Mouse (Mus musculus) thymus, postnatal 10 days (tissue): ENCODE data around the gene Cacfd1.

ENCODE experiments used
- DNase-seq, 2 experiments: peaks; one replicate each; pipeline ENCODE4 v3.0.0; 2021; ENCODE audit warnings: low spot score in 2 of 2

Gene Cacfd1

GRCm38 (mm10) chr2:27026857-27027617, 17.3 kb downstream of the Cacfd1 start:
- no peak for DNase-seq

- DNase-seq: peak; percentile 74 to 84
These were observed 18.1 kb downstream of the Cacfd1 start, which contains the start of gene Slc2a6 for GRCm38 (mm10) chr2:27027618-27028436. TSS of gene Slc2a6 (minus strand) at chr2:27027998.

GRCm38 (mm10) chr2:27028437-27029015, 18.8 kb downstream of the Cacfd1 start:
- no peak for DNase-seq

DNA sequence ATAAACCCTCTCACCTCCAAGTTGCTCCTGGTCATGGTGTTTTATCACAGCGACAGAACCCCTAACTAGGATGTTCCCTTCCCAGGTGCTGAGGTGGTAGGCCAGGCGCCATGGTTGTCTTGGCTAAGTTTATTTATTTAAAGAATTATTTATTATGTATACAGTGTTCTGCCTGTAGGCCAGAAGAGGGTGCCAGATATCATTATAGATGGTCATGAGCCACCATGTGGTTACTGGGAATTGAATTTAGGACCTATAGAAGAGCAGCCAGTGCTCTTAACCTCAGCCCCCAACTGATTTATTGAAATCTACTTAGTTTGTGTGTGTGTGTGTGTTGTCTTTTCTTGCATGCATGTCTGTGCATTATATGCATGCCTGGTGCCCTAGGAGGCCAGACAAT, 22.6 kb downstream of the Cacfd1 start:
- DNase-seq: no peak

- DNase-seq: no peak
These were observed 26.3 kb downstream of the Cacfd1 start for GRCm38 (mm10) chr2:27036003-27036402.

DNA sequence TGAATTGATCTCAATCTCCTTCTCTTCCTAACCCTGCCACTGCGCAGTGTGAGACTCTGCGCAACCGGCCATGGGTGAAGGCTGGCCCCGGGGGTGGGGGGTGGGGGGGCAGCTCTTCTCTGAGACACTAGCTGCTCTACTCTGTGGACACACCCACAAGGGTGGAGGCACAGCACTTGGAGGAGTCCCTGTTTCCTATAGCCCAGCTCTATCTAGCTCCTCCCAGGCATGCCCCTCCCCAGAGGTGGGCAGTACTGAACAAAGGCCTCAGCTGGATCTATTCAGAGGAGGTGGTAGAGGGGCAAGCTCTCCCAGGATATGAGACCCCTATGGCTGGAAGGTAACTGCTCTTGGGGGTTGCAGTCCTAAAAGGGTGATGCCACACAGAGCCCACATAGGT, 27.3 kb downstream of the Cacfd1 start:
- no peak for DNase-seq

GRCm38 (mm10) chr2:27038596-27038995, 28.9 kb downstream of the Cacfd1 start:
- DNase-seq: peak; percentile 65 to 86

GRCm38 (mm10) chr2:27039286-27039685, 29.6 kb downstream of the Cacfd1 start:
- DNase-seq: peak in 1 of 2 experiments; percentile 42

DNA sequence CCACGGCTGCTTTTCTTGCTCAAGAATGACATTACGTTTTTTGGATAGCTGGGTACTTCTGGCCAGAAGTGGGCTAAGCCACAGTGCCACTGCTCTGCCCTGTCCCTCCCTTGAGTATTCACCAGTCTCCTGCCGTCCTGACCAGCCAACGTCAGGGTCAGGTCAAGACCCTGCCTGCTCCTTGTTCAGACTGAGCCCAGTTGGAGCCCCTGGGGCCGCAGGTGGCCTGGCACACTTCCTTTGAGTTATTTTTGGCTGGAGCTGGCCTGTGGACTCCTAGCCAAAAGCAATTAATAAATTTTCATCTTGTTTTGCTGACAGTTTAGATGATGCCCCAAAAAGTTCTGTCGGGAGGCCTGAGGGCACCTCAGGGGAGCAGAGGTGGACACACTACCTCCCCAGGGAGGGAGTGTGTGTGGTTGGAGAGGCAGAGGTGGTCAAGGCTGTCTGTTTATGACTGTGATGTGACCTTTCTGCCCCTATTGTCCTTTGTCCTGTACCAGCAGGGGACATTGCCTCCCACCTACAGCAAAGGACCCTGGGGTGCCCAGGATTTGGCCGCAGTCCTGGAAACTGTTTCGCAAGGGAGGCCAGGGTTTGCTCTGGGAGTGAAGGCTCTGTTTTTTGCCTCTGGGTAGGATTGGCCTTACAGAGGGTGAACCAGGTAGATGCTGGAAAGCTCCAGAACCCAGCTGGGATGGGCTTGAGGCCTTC, 32.6 kb downstream of the Cacfd1 start:
- no peak for DNase-seq

DNA sequence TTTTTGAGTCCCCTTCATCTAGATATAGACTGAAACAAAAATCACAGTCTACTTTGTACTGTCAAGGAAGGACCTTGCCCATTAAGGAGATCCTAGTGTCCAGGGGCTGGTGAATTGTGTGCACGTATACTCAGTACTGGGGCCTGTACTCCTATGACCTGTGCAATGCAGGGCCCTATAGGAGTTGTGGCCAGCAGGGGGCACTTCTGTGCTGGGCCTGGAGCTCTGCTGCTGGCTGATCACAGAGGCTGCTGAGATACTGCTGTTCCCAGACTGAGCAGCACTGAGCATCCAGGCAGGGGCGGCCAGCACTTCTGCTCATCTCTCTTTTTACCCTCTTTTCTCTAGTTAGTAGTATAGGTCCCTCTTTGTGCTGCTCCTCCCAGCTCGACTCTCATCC, 33.7 kb downstream of the Cacfd1 start:
- DNase-seq: peak; percentile 78 to 93

DNA sequence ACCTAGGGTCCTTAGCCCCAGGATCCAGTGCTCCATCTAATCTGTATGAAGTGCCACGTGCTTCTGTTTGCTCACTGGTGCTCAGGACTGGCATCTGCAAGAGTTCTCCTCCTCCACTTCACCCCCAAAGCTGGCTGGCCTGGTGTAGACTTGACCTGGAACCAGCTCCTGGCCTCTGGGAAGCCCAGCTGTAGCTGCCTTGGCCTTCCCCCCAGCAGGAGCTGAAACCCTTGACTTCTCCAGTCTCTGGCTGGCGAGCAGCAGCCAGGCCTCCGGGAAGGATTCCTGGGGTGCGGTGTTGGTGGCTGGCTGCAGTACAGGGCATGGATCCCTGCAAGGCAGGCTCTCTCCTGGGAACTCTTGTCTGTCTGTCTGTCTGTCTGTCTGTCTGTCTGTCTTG, 34.4 kb downstream of the Cacfd1 start:
- no peak for DNase-seq

- DNase-seq: no peak
These were observed 34.9 kb downstream of the Cacfd1 start for GRCm38 (mm10) chr2:27044641-27045040.

DNA sequence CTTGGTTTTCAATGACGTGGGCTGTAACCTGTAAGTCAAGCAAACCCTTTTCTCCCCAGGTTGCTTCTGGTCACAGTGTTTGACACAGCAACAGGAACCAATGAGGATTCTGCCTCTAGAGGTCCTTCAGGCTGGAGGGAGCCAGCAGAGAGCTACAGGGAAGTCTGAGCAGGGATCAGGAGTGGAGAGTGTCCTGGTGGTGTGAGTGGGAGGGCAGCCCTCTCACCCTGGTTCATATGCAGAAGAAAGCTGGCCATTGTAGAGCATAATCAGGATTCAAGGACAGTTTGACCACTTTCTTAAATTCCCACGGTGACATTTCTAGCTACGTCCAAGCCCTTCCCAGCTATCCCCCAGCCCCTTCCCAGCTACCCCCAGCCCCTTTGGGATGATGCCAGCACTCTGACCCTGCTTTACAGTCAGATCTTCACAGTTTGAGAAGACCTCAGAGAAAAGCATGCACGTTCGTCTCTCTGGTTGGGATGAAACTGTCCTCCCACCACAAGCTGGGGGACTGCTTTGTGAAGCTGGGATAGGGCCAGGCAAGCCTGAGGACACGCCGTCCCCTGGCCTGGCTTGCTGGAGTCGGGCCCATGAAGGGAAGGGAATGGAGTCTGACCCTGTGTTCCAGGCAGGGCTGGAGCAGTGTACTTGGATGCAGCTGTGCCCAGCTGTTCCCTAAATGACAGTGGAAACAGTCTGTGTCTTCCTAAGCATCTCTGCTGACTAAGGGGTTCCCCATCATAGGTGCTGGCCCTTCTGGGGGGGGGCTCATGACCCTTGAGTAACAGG, 36.4 kb downstream of the Cacfd1 start:
- no peak for DNase-seq

GRCm38 (mm10) chr2:27049408-27049807, 39.7 kb downstream of the Cacfd1 start:
- no peak for DNase-seq

DNA sequence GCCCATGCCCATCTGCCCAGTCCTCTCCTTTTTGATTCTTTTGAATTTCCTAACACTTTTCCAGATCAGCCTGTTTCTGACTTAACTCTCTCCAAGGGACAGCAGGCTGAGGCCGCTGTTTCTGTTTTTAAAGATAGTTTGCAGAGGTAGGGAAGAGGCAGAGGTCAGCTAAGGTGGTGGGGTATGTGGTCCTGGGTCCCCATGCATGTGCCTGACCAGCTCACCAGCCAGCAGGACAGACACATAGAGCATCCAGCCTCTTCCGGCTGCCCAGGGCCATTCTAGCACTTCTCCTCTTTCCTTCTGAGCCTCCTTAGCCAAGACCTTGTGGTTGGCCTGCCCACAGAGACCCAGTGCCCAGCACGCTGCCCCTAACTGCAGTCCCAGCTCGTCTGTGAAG, 48.5 kb downstream of the Cacfd1 start:
- no peak for DNase-seq

DNA sequence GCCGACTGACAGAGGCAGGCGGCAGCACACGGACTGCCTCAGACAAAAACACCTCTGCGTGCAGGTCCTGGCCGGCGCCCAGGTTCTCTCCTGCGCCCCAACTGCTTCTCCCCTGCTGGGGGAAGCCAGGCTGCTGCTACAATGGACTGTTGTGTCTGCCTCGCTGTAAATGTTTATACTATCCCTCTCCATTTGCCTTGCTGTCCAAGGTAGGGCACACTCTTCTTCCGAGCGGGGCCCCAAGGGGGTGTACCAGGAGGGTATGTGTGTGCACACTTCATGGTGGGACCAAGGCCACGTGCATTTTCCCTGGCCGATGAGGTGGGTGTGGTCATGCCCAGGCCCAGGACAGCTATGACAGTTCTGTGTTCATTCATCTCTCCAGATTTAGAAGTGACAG, 49.0 kb downstream of the Cacfd1 start:
- no peak for DNase-seq

DNA sequence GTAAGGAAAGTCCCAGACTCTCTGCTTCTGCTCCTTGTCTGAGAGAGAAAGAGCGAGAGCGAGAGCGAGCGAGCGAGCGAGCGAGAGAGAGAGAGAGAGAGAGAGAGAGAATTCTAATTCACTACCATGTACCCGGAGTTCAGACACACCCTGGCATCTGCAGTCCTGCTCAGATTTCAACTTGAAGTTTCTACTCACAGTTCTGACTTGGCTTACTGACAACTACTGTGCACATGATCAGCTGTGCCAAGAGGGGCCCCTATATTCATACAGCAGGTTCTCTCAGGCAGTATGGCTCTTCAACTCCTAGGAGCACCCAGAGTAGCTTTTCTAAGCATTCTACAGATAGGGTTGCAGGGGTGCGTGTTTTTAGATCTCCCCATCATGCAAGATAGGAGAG, 49.5 kb downstream of the Cacfd1 start:
- no peak for DNase-seq

- DNase-seq: no peak
These were observed 57.4 kb downstream of the Cacfd1 start for GRCm38 (mm10) chr2:27067124-27067523.

GRCm38 (mm10) chr2:27067996-27068395, 58.3 kb downstream of the Cacfd1 start:
- DNase-seq: no peak

DNA sequence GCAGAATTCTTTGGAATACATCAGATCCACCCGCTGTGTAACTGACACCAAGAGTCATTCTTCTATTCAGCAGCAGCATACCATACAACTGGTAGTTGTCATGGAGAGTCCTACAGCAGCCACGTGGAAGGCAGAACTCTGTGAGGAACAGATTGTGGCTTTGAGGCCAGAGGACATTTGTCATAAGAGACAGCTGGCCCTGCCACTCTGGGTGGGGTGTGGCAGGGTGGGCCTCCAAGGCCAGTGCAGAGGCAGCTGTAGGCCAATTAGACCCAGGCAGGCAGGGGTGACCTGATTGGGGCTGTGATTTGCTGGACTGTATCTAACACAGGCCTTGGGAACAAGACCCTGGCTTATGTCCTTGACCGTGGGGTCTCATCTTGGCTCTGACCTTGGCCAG, 59.9 kb downstream of the Cacfd1 start:
- no peak for DNase-seq

DNA sequence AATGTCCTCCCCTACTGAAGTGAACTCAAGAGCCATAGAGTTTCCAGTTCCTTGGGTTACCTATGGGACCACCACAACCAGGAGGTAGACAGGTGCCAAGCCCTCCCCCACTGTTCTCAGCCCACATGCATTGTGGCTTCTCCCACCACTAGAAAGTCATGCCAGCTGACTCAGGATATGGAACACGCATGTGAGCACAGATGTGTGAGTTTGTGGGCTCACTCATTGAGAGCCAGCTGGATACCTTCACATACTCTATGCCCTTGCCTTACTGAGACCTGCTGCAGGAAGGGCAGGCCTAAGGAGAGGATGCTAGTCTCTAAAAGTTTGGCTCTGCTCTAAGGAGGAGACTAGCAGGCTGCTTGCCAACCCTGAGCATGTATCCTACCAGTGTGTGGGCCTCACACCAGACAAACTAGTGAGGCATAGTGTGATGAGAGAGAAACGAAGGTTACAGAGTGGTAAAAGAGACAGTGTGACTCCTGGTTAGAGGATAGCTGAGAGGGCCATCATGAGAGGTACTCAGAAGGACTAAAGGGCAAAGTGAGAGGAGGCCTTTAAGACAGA, 60.6 kb downstream of the Cacfd1 start:
- peak; percentile 61 to 66 for DNase-seq
